Mouse (Mus musculus) liver, adult 2 months (tissue): Measurements from ENCODE around the gene Mef2d.

Experiments
- CTCF ChIP-seq: fragments of 200-500 bp; IDR thresholded peaks from 2 replicates; pipeline ENCODE4 v1.5.1; 2011; ENCODE audit warnings: low read depth, low read length, control low read depth
- POLR2A ChIP-seq: fragments of 200-500 bp; IDR thresholded peaks from 2 replicates; pipeline ENCODE4 v1.6.1; 2011; ENCODE audit warnings: low read length, control low read depth; ENCODE audit not compliant: insufficient read depth; ENCODE audit errors: extremely low read depth

DNA sequence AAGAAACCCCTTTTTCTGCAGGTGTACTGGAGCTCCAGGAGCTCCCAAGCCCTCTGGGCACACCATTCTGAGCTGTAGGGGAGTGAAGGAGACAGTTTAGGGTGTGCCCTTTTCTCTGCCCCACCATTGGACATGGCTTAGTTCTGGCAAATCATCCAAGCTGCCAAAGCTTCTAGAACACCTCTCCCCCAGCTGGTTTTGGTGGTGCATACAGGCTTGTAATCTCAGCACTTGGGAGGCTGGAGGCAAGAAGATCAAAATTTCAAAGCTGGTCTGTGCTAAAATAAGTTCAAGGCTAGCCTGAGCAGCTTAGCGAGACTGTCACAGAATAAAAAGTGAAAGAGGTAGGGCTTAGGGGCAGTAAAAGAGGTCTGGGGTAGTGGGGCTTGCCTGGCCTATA is 70.2 kb downstream of the Mef2d start:
- TF ChIP-seq CTCF (no peak), POLR2A (no peak)
